Mouse (Mus musculus): ENCODE data around the gene Rbck1. TPM values are rescaled to one million over a fixed set of nuclear protein-coding genes. Genes with fewer than 3 reads are reported as not detected.

Rbck1 gene
- total and polyA plus RNA-seq, 3 experiments, result 44.3 to 107 (median 45.2) TPM

DNA sequence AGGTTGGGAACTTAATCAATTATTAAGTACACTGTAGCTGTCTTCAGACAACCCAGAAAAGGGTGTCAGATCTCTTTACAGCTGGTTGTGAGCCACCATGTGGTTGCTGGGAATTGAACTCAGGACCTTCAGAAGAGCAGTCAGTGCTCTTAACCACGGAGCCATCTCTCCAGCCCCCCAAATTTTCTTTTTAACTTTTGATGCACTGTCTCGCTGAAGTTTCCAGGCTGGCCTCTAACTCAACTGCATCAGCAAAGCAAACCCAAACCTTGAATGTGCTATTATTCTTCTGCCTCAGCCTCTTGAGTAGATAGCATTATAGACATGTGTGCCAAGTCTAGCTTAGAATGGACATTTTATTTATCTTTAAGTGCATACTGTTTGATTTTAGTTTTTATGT is 15.3 kb upstream of the Rbck1 start:
- no peak for DNase-seq
- no peaks in the 10 kb centered on the region for H3K36me3 ChIP-seq (ENCODE audit: control insufficient read depth, insufficient read depth, low read length)
- peaks cover 4% of the 10 kb centered on the region for H3K4me1 ChIP-seq (ENCODE audit: control insufficient read depth, insufficient read depth, low read length)
- TF ChIP-seq POLR2A (IDR thresholded peaks at IDR 0.05; ENCODE audit: insufficient read depth, low read depth, low read length), result no peak
- no peak for TF ChIP-seq EP300 (IDR thresholded peaks at IDR 0.05; ENCODE audit: insufficient read depth, low read depth, low read length)
- no peak for TF ChIP-seq CTCF (IDR thresholded peaks at IDR 0.05)
- WGBS, result 81% methylated on average over 2 of the region's 2 CpGs
- no peak overlapping the region for H3K9ac ChIP-seq (ENCODE audit: low read depth, low read length)
- no peak overlapping the region for H3K27ac ChIP-seq
- H3K27me3 ChIP-seq (ENCODE audit: control insufficient read depth, insufficient read depth, low read length), result no peaks in the 10 kb centered on the region
- H3K4me3 ChIP-seq, result no peak overlapping the region
- intact Hi-C loops (cut with DNase I), result no loop called here
- no peaks in the 10 kb centered on the region for H3K79me2 ChIP-seq (replicated peaks; ENCODE audit: control insufficient read depth, insufficient read depth, low read length)

DNA sequence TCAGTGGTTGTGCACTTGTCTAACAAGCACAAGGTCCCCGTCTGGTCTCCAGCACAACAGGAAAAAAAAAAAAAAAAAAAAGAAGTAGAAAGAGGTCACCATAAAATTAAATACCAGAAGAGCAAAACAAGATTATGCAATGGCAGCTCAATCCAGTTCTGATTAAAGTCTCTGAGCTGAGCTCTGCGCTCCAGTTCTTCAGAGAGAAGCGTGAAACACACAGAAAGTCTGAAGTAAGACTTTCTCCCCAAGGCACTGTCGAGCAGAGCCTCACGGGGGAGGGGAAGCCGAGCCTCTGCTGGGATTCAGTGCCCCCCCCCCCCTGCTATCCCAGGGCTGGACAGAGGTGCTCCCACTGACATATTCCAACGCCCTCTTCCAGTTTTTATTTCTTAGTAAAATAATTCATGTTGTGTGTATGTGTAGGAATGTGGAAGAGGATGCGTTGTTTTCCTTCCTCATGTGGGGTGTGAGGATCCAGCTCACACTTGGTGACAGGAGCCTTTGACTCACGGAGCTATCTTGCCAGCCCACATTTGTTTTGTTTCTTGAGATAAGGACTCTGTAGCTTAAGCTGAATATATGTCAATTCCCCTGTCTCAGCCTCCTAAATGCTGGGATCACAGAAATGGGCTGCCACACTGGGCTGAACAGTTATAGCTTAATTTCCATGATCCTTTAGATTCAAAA is 14.5 kb upstream of the Rbck1 start:
- Histone ChIP-seq H3K27me3 (ENCODE audit: control insufficient read depth, insufficient read depth, low read length) (no peaks in the 10 kb centered on the region), H3K9ac (ENCODE audit: low read depth, low read length) (no peak overlapping the region), H3K36me3 (ENCODE audit: control insufficient read depth, insufficient read depth, low read length) (no peaks in the 10 kb centered on the region), H3K4me3 (no peak overlapping the region), H3K79me2 (replicated peaks; ENCODE audit: control insufficient read depth, insufficient read depth, low read length) (no peaks in the 10 kb centered on the region), H3K27ac (no peak overlapping the region), H3K4me1 (ENCODE audit: control insufficient read depth, insufficient read depth, low read length) (peaks cover 4% of the 10 kb centered on the region)
- 32% methylated on average over 9 of the region's 9 CpGs for WGBS
- intact Hi-C loops (cut with DNase I), result no loop called here
- TF ChIP-seq EP300 (IDR thresholded peaks at IDR 0.05; ENCODE audit: insufficient read depth, low read depth, low read length) (no peak), CTCF (IDR thresholded peaks at IDR 0.05) (no peak), POLR2A (IDR thresholded peaks at IDR 0.05; ENCODE audit: insufficient read depth, low read depth, low read length) (no peak)
- DNase-seq, result no peak

DNA sequence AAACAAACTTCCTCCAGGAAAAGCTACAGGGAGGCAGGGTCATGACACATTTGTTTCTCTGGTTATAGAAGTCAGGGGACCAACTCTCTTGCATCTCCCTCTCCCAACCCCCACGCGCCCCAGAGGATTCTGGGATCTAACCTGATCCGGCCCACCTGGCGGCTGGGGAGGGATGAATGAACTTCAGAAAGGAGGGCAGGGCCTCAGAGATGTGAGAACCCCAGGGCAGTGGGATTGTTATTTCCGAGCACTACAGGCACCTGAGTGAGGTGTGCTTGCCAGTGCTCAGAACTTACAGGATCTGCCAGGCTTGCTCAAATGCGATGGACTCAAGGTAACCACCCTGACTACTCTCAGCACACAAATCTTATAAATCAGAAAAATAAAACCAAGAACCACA is 12.9 kb upstream of the Rbck1 start:
- DNase-seq, result no peak
- no peak overlapping the region for H3K9ac ChIP-seq (ENCODE audit: low read depth, low read length)
- TF ChIP-seq CTCF (IDR thresholded peaks at IDR 0.05) (no peak), POLR2A (IDR thresholded peaks at IDR 0.05; ENCODE audit: insufficient read depth, low read depth, low read length) (no peak), EP300 (IDR thresholded peaks at IDR 0.05; ENCODE audit: insufficient read depth, low read depth, low read length) (no peak)
- intact Hi-C loops (cut with DNase I), result no loop called here
- no peak overlapping the region for H3K27ac ChIP-seq
- no peaks in the 10 kb centered on the region for H3K36me3 ChIP-seq (ENCODE audit: control insufficient read depth, insufficient read depth, low read length)
- 96% methylated on average over 6 of the region's 6 CpGs for WGBS
- no peaks in the 10 kb centered on the region for H3K27me3 ChIP-seq (ENCODE audit: control insufficient read depth, insufficient read depth, low read length)
- H3K79me2 ChIP-seq (replicated peaks; ENCODE audit: control insufficient read depth, insufficient read depth, low read length), result no peaks in the 10 kb centered on the region
- peaks cover 4% of the 10 kb centered on the region for H3K4me1 ChIP-seq (ENCODE audit: control insufficient read depth, insufficient read depth, low read length)
- H3K4me3 ChIP-seq, result no peak overlapping the region

DNA sequence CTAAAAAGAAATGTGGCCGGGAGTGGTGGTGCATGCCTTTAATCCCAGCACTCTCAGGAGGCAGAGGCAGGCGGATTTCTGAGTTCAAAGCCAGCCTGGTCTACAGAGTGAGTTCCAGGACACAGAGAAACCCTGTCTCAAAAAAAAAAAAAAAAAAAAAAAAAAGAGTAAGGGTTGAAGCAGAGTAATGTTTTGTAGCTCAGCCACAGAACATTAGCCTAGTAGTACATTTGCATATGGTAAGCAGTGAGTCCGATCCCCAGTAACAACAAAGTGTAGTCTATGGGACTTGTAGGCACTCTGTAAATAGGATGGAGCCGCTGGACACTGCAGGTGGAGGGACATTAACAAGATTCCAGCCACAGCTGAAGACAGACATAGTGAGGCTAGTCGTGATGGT is 12.5 kb upstream of the Rbck1 start:
- Histone ChIP-seq H3K27me3 (ENCODE audit: control insufficient read depth, insufficient read depth, low read length) (no peaks in the 10 kb centered on the region), H3K79me2 (replicated peaks; ENCODE audit: control insufficient read depth, insufficient read depth, low read length) (no peaks in the 10 kb centered on the region), H3K27ac (peak overlapping the region; percentile 90), H3K9ac (ENCODE audit: low read depth, low read length) (no peak overlapping the region), H3K36me3 (ENCODE audit: control insufficient read depth, insufficient read depth, low read length) (no peaks in the 10 kb centered on the region), H3K4me1 (ENCODE audit: control insufficient read depth, insufficient read depth, low read length) (peaks cover 2% of the 10 kb centered on the region), H3K4me3 (no peak overlapping the region)
- DNase-seq, result no peak
- TF ChIP-seq EP300 (IDR thresholded peaks at IDR 0.05; ENCODE audit: insufficient read depth, low read depth, low read length), result no peak
- intact Hi-C loops (cut with DNase I), result loop anchor here (1.0 kb wide), 1 partner anchor 15 kb away; no protein-coding TSS in a partner anchor
- 73% methylated on average over 5 of the region's 5 CpGs for WGBS

DNA sequence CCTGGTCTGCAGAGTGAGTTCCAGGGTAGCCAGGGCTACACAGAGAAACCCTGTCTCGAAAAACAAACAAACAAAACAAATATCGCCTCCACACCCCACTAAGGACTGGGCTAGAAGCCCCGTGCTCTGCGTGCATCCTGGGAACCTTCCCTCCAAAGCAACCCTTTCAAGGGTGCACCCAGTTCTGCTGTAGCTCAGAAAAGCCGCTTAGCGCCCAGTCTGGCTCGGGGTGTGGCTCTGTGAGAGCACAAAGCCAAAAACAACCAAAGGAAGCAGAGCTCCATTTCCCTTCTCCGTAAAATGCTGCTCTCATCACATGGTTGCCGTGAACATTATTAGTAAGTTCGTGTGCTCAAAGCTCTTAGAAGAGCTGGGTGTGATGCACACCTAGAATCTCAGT is 11.9 kb upstream of the Rbck1 start:
- DNase-seq, result peak; percentile 53 to 57
- H3K36me3 ChIP-seq (ENCODE audit: control insufficient read depth, insufficient read depth, low read length), result no peaks in the 10 kb centered on the region
- peak overlapping the region; percentile 80 for H3K4me3 ChIP-seq
- no peaks in the 10 kb centered on the region for H3K79me2 ChIP-seq (replicated peaks; ENCODE audit: control insufficient read depth, insufficient read depth, low read length)
- H3K27ac ChIP-seq, result peak overlapping the region; percentile 90
- peaks cover 2% of the 10 kb centered on the region; the same call in 1 of the 2 replicates for H3K4me1 ChIP-seq (ENCODE audit: control insufficient read depth, insufficient read depth, low read length)
- H3K27me3 ChIP-seq (ENCODE audit: control insufficient read depth, insufficient read depth, low read length), result no peaks in the 10 kb centered on the region
- 5% methylated on average over 10 of the region's 10 CpGs for WGBS
- H3K9ac ChIP-seq (ENCODE audit: low read depth, low read length), result peak overlapping the region; percentile 91
- TF ChIP-seq CTCF (IDR thresholded peaks at IDR 0.05) (no peak), EP300 (IDR thresholded peaks at IDR 0.05; ENCODE audit: insufficient read depth, low read depth, low read length) (0 out of 2 replicates have a peak, but pooled peaks have one; percentile 22), POLR2A (IDR thresholded peaks at IDR 0.05; ENCODE audit: insufficient read depth, low read depth, low read length) (peak; percentile 60)
- intact Hi-C loops (cut with DNase I), result loop anchor here (1.0 kb wide), 1 partner anchor 16 kb away; no protein-coding TSS in a partner anchor
